Mouse (Mus musculus) CH12.LX (cell line): ENCODE data around the gene Ralbp1.

ENCODE experiments used
- CTCF ChIP-seq, 2 experiments: IDR thresholded peaks in 1 of 2; conservative IDR thresholded peaks in 1 of 2; 2 replicates each; pipeline ENCODE4 v1.5.1; 2011 to 2012; ENCODE audit warnings: low read depth in 2 of 2, low read length in 2 of 2, improper control_type of control experiment in 1 of 2, inconsistent platforms in 1 of 2, mild to moderate bottlenecking in 1 of 2, moderate library complexity in 1 of 2
- ETS1 ChIP-seq: conservative IDR thresholded peaks from 2 replicates; pipeline ENCODE4 v1.6.1; 2012; ENCODE audit warnings: low read depth, mild to moderate bottlenecking, inconsistent platforms, low read length, improper control_type of control experiment, moderate library complexity
- TCF12 ChIP-seq: IDR thresholded peaks from 2 replicates; pipeline ENCODE4 v1.6.1; 2014; ENCODE audit warnings: low read depth, mild to moderate bottlenecking, inconsistent platforms, low read length, improper control_type of control experiment
- ZC3H11A ChIP-seq: IDR thresholded peaks from 2 replicates; pipeline ENCODE4 v1.6.1; 2012; ENCODE audit warnings: low read depth, mild to moderate bottlenecking, inconsistent platforms, low read length, improper control_type of control experiment

DNA sequence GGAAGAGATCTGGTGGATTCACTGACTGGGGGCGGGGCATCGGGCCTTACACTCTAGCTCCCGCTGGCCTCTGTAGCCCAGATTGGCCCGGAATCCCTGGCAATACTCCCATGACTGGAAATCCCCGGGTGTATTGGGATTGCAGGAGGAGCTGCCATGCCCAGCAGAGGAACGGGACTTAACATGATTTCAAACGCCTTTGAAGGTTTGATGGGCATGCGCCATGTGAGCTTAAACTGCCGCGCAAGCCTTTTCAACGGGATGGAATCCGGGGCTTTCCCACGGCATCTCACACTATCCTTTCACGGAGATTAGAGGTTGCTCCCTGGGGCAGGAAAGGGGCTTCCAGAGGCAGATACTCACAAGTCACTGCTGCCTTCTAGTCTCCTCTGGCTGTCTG lies 19.6 kb upstream of the Ralbp1 start:
- TF ChIP-seq ETS1: no peak
- no peak for TF ChIP-seq TCF12
- TF ChIP-seq ZC3H11A: no peak
- TF ChIP-seq CTCF (conservative IDR thresholded peaks at IDR 0.05 in 1 of 2, IDR thresholded peaks at IDR 0.05 in 1 of 2; ENCODE audit: low read depth in 2 of 2, low read length in 2 of 2): no peak
